Mouse (Mus musculus): ENCODE data around the gene Taf12.

GRCm38 (mm10) chr4:132251596-132251995 lies 22.6 kb upstream of the Taf12 start:
- TF ChIP-seq POLR2A (IDR thresholded peaks at IDR 0.05; ENCODE audit: insufficient read depth, low read depth, low read length) (no peak), EP300 (IDR thresholded peaks at IDR 0.05; ENCODE audit: insufficient read depth, low read depth, low read length) (no peak)
